Mouse (Mus musculus): ENCODE measurements around the gene Gm11983. TPM values are rescaled to one million over a fixed set of nuclear protein-coding genes. Genes with fewer than 3 reads are reported as not detected.

Gm11983 gene
- total and polyA plus RNA-seq, 3 experiments: not detected

- Histone ChIP-seq H3K4me3 (replicated peaks in 1 of 3; ENCODE audit: low read depth in 2 of 3, low read length in 2 of 3, poor library complexity in 1 of 3) (no peak overlapping the region), H3K79me2 (replicated peaks; ENCODE audit: control insufficient read depth, extremely low read depth, insufficient read depth, poor library complexity, severe bottlenecking) (no peaks in the 10 kb centered on the region), H3K4me1 (ENCODE audit: control insufficient read depth in 1 of 2, insufficient read depth in 2 of 2) (no peaks in the 10 kb centered on the region), H3K9me3 (replicated peaks; ENCODE audit: low read length) (peaks cover 4% of the 10 kb centered on the region), H3K9ac (ENCODE audit: insufficient read depth, low read depth) (no peak overlapping the region), H3K27me3 (replicated peaks) (peaks cover 75% of the 10 kb centered on the region), H3K36me3 (replicated peaks in 1 of 2; ENCODE audit: control insufficient read depth in 1 of 2, insufficient read depth in 1 of 2, low read length in 1 of 2) (no peaks in the 10 kb centered on the region), H3K27ac (ENCODE audit: insufficient read depth, low read depth) (no peak overlapping the region), H3K4me2 (ENCODE audit: insufficient read depth, low read depth, poor library complexity, severe bottlenecking) (no peak overlapping the region)
- in situ Hi-C loops (cut with MboI; ENCODE audit: low pct_ligation_motif_present, low pct_unique_long_range_greater_than_20kb, low sequenced_read_pairs) (no loop called here), dilution Hi-C loops (cut with MboI; ENCODE audit: extremely low pct_ligation_motif_present, extremely low pct_unique_long_range_greater_than_20kb, low sequenced_read_pairs) (no loop called here)
- TF ChIP-seq MXI1 (IDR thresholded peaks at IDR 0.05; ENCODE audit: low read depth, low read length) (no peak), ELF1 (IDR thresholded peaks at IDR 0.05; ENCODE audit: low read depth, low read length) (no peak), JUND (conservative IDR thresholded peaks at IDR 0.05; ENCODE audit: low read depth, low read length) (no peak), ZKSCAN1 (IDR thresholded peaks at IDR 0.05; ENCODE audit: borderline replicate concordance, low read depth, low read length) (no peak), CHD1 (IDR thresholded peaks at IDR 0.05; ENCODE audit: low read depth, low read length) (no peak), ZC3H11A (IDR thresholded peaks at IDR 0.05; ENCODE audit: low read depth, low read length) (no peak), EP300 (IDR thresholded peaks at IDR 0.05; ENCODE audit: low read length) (no peak), CTCF (conservative IDR thresholded peaks at IDR 0.05 in 1 of 2, IDR thresholded peaks at IDR 0.05 in 1 of 2; ENCODE audit: low read depth in 2 of 2, low read length in 2 of 2) (no peak), ETS1 (conservative IDR thresholded peaks at IDR 0.05; ENCODE audit: low read depth, low read length) (no peak), JUN (IDR thresholded peaks at IDR 0.05; ENCODE audit: insufficient read depth, low read depth, low read length) (no peak), BHLHE40 (IDR thresholded peaks at IDR 0.05; ENCODE audit: low read depth, low read length) (no peak), NRF1 (IDR thresholded peaks at IDR 0.05; ENCODE audit: low read depth, low read length) (no peak)
- no peak for DNase-seq (ENCODE audit: extremely low read depth)
Measured at GRCm38 (mm10) chr11:6865536-6865935, 28.1 kb upstream of the Gm11983 start.

GRCm38 (mm10) chr11:6862185-6862584 is 24.7 kb upstream of the Gm11983 start:
- dilution Hi-C loops (cut with MboI; ENCODE audit: extremely low pct_ligation_motif_present, extremely low pct_unique_long_range_greater_than_20kb, low sequenced_read_pairs): no loop called here
- in situ Hi-C loops (cut with MboI; ENCODE audit: low pct_ligation_motif_present, low pct_unique_long_range_greater_than_20kb, low sequenced_read_pairs): no loop called here
- no peaks in the 10 kb centered on the region for H3K4me1 ChIP-seq (ENCODE audit: control insufficient read depth in 1 of 2, insufficient read depth in 2 of 2)
- H3K27me3 ChIP-seq (replicated peaks): peaks cover 71% of the 10 kb centered on the region
- H3K27ac ChIP-seq (ENCODE audit: insufficient read depth, low read depth): no peak overlapping the region
- DNase-seq (ENCODE audit: extremely low read depth): no peak
- H3K79me2 ChIP-seq (replicated peaks; ENCODE audit: control insufficient read depth, extremely low read depth, insufficient read depth, poor library complexity, severe bottlenecking): no peaks in the 10 kb centered on the region
- no peak for TF ChIP-seq JUN (IDR thresholded peaks at IDR 0.05; ENCODE audit: insufficient read depth, low read depth, low read length)
- no peak for TF ChIP-seq USF1 (IDR thresholded peaks at IDR 0.05; ENCODE audit: low read depth, low read length)
- TF ChIP-seq ZC3H11A (IDR thresholded peaks at IDR 0.05; ENCODE audit: low read depth, low read length): no peak
- no peak for TF ChIP-seq MAX (IDR thresholded peaks at IDR 0.05; ENCODE audit: low read length)
- TF ChIP-seq SMC3 (IDR thresholded peaks at IDR 0.05; ENCODE audit: low read depth, low read length): no peak
- TF ChIP-seq HCFC1 (IDR thresholded peaks at IDR 0.05; ENCODE audit: low read depth, low read length): no peak
- TF ChIP-seq ZNF384 (IDR thresholded peaks at IDR 0.05; ENCODE audit: low read depth, low read length): no peak
- no peaks in the 10 kb centered on the region for H3K36me3 ChIP-seq (replicated peaks in 1 of 2; ENCODE audit: control insufficient read depth in 1 of 2, insufficient read depth in 1 of 2, low read length in 1 of 2)
- no peak overlapping the region for H3K9ac ChIP-seq (ENCODE audit: insufficient read depth, low read depth)
- H3K4me3 ChIP-seq (replicated peaks in 1 of 3; ENCODE audit: low read depth in 2 of 3, low read length in 2 of 3, poor library complexity in 1 of 3): no peak overlapping the region
- peaks cover 4% of the 10 kb centered on the region for H3K9me3 ChIP-seq (replicated peaks; ENCODE audit: low read length)
- no peak overlapping the region for H3K4me2 ChIP-seq (ENCODE audit: insufficient read depth, low read depth, poor library complexity, severe bottlenecking)

Measured in CH12.LX (cell line).